Mouse (Mus musculus): ENCODE data around the gene Utf1. TPM values are rescaled to one million over a fixed set of nuclear protein-coding genes. Genes with fewer than 3 reads are reported as not detected.

The Utf1 gene
- total RNA-seq, 1 experiment, result 147 TPM

GRCm38 (mm10) chr7:139937810-139938209 is 5.8 kb upstream of the Utf1 start:
- H3K4me1 ChIP-seq (ENCODE audit: control insufficient read depth in 2 of 2, insufficient read depth in 2 of 2, low read length in 2 of 2, poor library complexity in 1 of 2), result peaks cover 3 to 31% of the 10 kb centered on the region in 2 experiments; a peak in 3 of 4 replicates
- H3K9me3 ChIP-seq (ENCODE audit: control insufficient read depth, insufficient read depth, low read depth, low read length), result no peaks in the 10 kb centered on the region
- peak overlapping the region; percentile 45 for H3K9ac ChIP-seq (ENCODE audit: insufficient read depth, low read depth, low read length, poor library complexity, severe bottlenecking)
- in situ Hi-C loops (cut with MboI; ENCODE audit: low sequenced_read_pairs in 2 of 2, unreplicated experiment in 2 of 2), result no loop called here
- peak overlapping the region; percentile 61 for H3K27ac ChIP-seq (ENCODE audit: insufficient read depth, low read depth, low read length, poor library complexity, severe bottlenecking)
- TF ChIP-seq ZNF384 (IDR thresholded peaks at IDR 0.05; ENCODE audit: low read depth, low read length) (no peak), MAFK (IDR thresholded peaks at IDR 0.05; ENCODE audit: insufficient read depth, low read depth, low read length) (no peak), ZC3H11A (IDR thresholded peaks at IDR 0.05; ENCODE audit: borderline replicate concordance, low read depth, low read length) (no peak), HCFC1 (IDR thresholded peaks at IDR 0.05; ENCODE audit: borderline replicate concordance, insufficient read depth, low read length) (no peak), CHD2 (IDR thresholded peaks at IDR 0.05; ENCODE audit: low read depth, low read length) (no peak)
- no peak for DNase-seq (ENCODE audit: low read depth, low spot score)
- peak overlapping the region; percentile 29 to 57; a peak in 3 of 4 replicates for H3K4me3 ChIP-seq (ENCODE audit: insufficient read depth in 1 of 2, low read depth in 1 of 2, low read length in 2 of 2, poor library complexity in 1 of 2, severe bottlenecking in 1 of 2)
- no peaks in the 10 kb centered on the region for H3K36me3 ChIP-seq (ENCODE audit: control insufficient read depth, insufficient read depth, low read length, poor library complexity, severe bottlenecking)

GRCm38 (mm10) chr7:139940476-139941209 is 2.9 kb upstream of the Utf1 start:
- Histone ChIP-seq H3K9ac (ENCODE audit: insufficient read depth, low read depth, low read length, poor library complexity, severe bottlenecking) (peak overlapping the region; percentile 6; the same call in 1 of the 2 replicates), H3K9me3 (ENCODE audit: control insufficient read depth, insufficient read depth, low read depth, low read length) (no peaks in the 10 kb centered on the region), H3K4me3 (ENCODE audit: insufficient read depth in 1 of 2, low read depth in 1 of 2, low read length in 2 of 2, poor library complexity in 1 of 2, severe bottlenecking in 1 of 2) (peak overlapping the region; percentile 15; a peak in 2 of 4 replicates), H3K4me1 (ENCODE audit: control insufficient read depth in 2 of 2, insufficient read depth in 2 of 2, low read length in 2 of 2, poor library complexity in 1 of 2) (peaks cover 3 to 31% of the 10 kb centered on the region in 2 experiments; a peak in 3 of 4 replicates), H3K36me3 (ENCODE audit: control insufficient read depth, insufficient read depth, low read length, poor library complexity, severe bottlenecking) (peaks cover 10% of the 10 kb centered on the region), H3K27ac (ENCODE audit: insufficient read depth, low read depth, low read length, poor library complexity, severe bottlenecking) (no peak overlapping the region; the same call in 1 of the 2 replicates)
- TF ChIP-seq MAFK (IDR thresholded peaks at IDR 0.05; ENCODE audit: insufficient read depth, low read depth, low read length), result no peak
- TF ChIP-seq CHD2 (IDR thresholded peaks at IDR 0.05; ENCODE audit: low read depth, low read length), result no peak
- TF ChIP-seq ZC3H11A (IDR thresholded peaks at IDR 0.05; ENCODE audit: borderline replicate concordance, low read depth, low read length), result no peak
- TF ChIP-seq HCFC1 (IDR thresholded peaks at IDR 0.05; ENCODE audit: borderline replicate concordance, insufficient read depth, low read length), result no peak
- TF ChIP-seq ZNF384 (IDR thresholded peaks at IDR 0.05; ENCODE audit: low read depth, low read length), result no peak
- in situ Hi-C loops (cut with MboI; ENCODE audit: low sequenced_read_pairs in 2 of 2, unreplicated experiment in 2 of 2), result no loop called here
- DNase-seq (ENCODE audit: low read depth, low spot score), result peak; percentile 51

GRCm38 (mm10) chr7:139944291-139945240 is 977 bp downstream of the Utf1 start:
- TF ChIP-seq MAFK (IDR thresholded peaks at IDR 0.05; ENCODE audit: insufficient read depth, low read depth, low read length) (no peak), ZC3H11A (IDR thresholded peaks at IDR 0.05; ENCODE audit: borderline replicate concordance, low read depth, low read length) (no peak), HCFC1 (IDR thresholded peaks at IDR 0.05; ENCODE audit: borderline replicate concordance, insufficient read depth, low read length) (no peak), CHD2 (IDR thresholded peaks at IDR 0.05; ENCODE audit: low read depth, low read length) (no peak), ZNF384 (IDR thresholded peaks at IDR 0.05; ENCODE audit: low read depth, low read length) (no peak)
- peak; percentile 35 for DNase-seq (ENCODE audit: low read depth, low spot score)
- H3K27ac ChIP-seq (ENCODE audit: insufficient read depth, low read depth, low read length, poor library complexity, severe bottlenecking), result peak overlapping the region; percentile 94

GRCm38 (mm10) chr7:139945516-139945915 is 1.9 kb downstream of the Utf1 start:
- Histone ChIP-seq H3K27ac (ENCODE audit: insufficient read depth, low read depth, low read length, poor library complexity, severe bottlenecking) (peak overlapping the region; percentile 94), H3K4me1 (ENCODE audit: control insufficient read depth in 2 of 2, insufficient read depth in 2 of 2, low read length in 2 of 2, poor library complexity in 1 of 2) (peaks cover 3 to 15% of the 10 kb centered on the region in 2 experiments; a peak in 1 of 4 replicates), H3K9me3 (ENCODE audit: control insufficient read depth, insufficient read depth, low read depth, low read length) (no peaks in the 10 kb centered on the region), H3K4me3 (ENCODE audit: insufficient read depth in 1 of 2, low read depth in 1 of 2, low read length in 2 of 2, poor library complexity in 1 of 2, severe bottlenecking in 1 of 2) (peak overlapping the region; percentile 85 to 93), H3K36me3 (ENCODE audit: control insufficient read depth, insufficient read depth, low read length, poor library complexity, severe bottlenecking) (peaks cover 19% of the 10 kb centered on the region), H3K9ac (ENCODE audit: insufficient read depth, low read depth, low read length, poor library complexity, severe bottlenecking) (peak overlapping the region; percentile 95)
- in situ Hi-C loops (cut with MboI; ENCODE audit: low sequenced_read_pairs in 2 of 2, unreplicated experiment in 2 of 2), result no loop called here
- TF ChIP-seq MAFK (IDR thresholded peaks at IDR 0.05; ENCODE audit: insufficient read depth, low read depth, low read length) (no peak), CHD2 (IDR thresholded peaks at IDR 0.05; ENCODE audit: low read depth, low read length) (no peak), HCFC1 (IDR thresholded peaks at IDR 0.05; ENCODE audit: borderline replicate concordance, insufficient read depth, low read length) (no peak), ZNF384 (IDR thresholded peaks at IDR 0.05; ENCODE audit: low read depth, low read length) (no peak), ZC3H11A (IDR thresholded peaks at IDR 0.05; ENCODE audit: borderline replicate concordance, low read depth, low read length) (no peak)
- DNase-seq (ENCODE audit: low read depth, low spot score), result peak; percentile 82

More at GRCm38 (mm10) chr7:139944291-139945240, 977 bp downstream of the Utf1 start:
- Histone ChIP-seq H3K36me3 (ENCODE audit: control insufficient read depth, insufficient read depth, low read length, poor library complexity, severe bottlenecking) (peaks cover 19% of the 10 kb centered on the region), H3K9me3 (ENCODE audit: control insufficient read depth, insufficient read depth, low read depth, low read length) (no peaks in the 10 kb centered on the region), H3K9ac (ENCODE audit: insufficient read depth, low read depth, low read length, poor library complexity, severe bottlenecking) (peak overlapping the region; percentile 95), H3K4me3 (ENCODE audit: insufficient read depth in 1 of 2, low read depth in 1 of 2, low read length in 2 of 2, poor library complexity in 1 of 2, severe bottlenecking in 1 of 2) (peak overlapping the region; percentile 85 to 93), H3K4me1 (ENCODE audit: control insufficient read depth in 2 of 2, insufficient read depth in 2 of 2, low read length in 2 of 2, poor library complexity in 1 of 2) (peaks cover 3 to 23% of the 10 kb centered on the region in 2 experiments; a peak in 2 of 4 replicates)
- in situ Hi-C loops (cut with MboI; ENCODE audit: low sequenced_read_pairs in 2 of 2, unreplicated experiment in 2 of 2), result no loop called here
